Mouse (Mus musculus) CH12.LX (cell line): ENCODE measurements at regions not wholly inside any gene's neighbourhood (a gene's known extent, or its start where the extent isn't known, plus 50 kb on each side); places are given as distances from the start of the nearest gene placed in this dataset.

ENCODE experiments used
- CTCF ChIP-seq, 2 experiments: IDR thresholded peaks in 1 of 2; conservative IDR thresholded peaks in 1 of 2; 2 replicates each; pipeline ENCODE4 v1.5.1; 2011 to 2012; ENCODE audit warnings: low read depth in 2 of 2, low read length in 2 of 2, improper control_type of control experiment in 1 of 2, inconsistent platforms in 1 of 2, mild to moderate bottlenecking in 1 of 2, moderate library complexity in 1 of 2
- GABPA ChIP-seq: IDR thresholded peaks from 2 replicates; pipeline ENCODE4 v1.6.1; 2012; ENCODE audit warnings: low read depth, low read length, improper control_type of control experiment, inconsistent platforms; ENCODE audit not compliant: insufficient replicate concordance
- HCFC1 ChIP-seq: IDR thresholded peaks from 2 replicates; pipeline ENCODE4 v1.6.1; 2012; ENCODE audit warnings: low read depth, mild to moderate bottlenecking, inconsistent platforms, low read length, improper control_type of control experiment
- KAT2A ChIP-seq: IDR thresholded peaks from 2 replicates; pipeline ENCODE4 v1.6.1; 2012; ENCODE audit warnings: low read length, improper control_type of control experiment, inconsistent platforms; ENCODE audit not compliant: insufficient replicate concordance
- MAFK ChIP-seq: IDR thresholded peaks from 2 replicates; pipeline ENCODE4 v1.6.1; 2011; ENCODE audit warnings: low read length, improper control_type of control experiment; ENCODE audit not compliant: insufficient replicate concordance
- MAZ ChIP-seq: IDR thresholded peaks from 2 replicates; pipeline ENCODE4 v1.6.1; 2012; ENCODE audit warnings: low read depth, mild to moderate bottlenecking, inconsistent platforms, low read length, improper control_type of control experiment, moderate library complexity
- MEF2A ChIP-seq: IDR thresholded peaks from 2 replicates; pipeline ENCODE4 v1.6.1; 2014; ENCODE audit warnings: low read depth, mild to moderate bottlenecking, inconsistent platforms, low read length, improper control_type of control experiment, borderline replicate concordance
- MXI1 ChIP-seq: IDR thresholded peaks from 2 replicates; pipeline ENCODE4 v1.6.1; 2011; ENCODE audit warnings: mild to moderate bottlenecking, low read depth, low read length, improper control_type of control experiment
- POLR2A ChIP-seq: IDR thresholded peaks from 2 replicates; pipeline ENCODE4 v1.6.1; 2011; ENCODE audit warnings: low read depth, mild to moderate bottlenecking, improper control_type of control experiment, low read length
- TCF12 ChIP-seq: IDR thresholded peaks from 2 replicates; pipeline ENCODE4 v1.6.1; 2014; ENCODE audit warnings: low read depth, mild to moderate bottlenecking, inconsistent platforms, low read length, improper control_type of control experiment
- ZC3H11A ChIP-seq: IDR thresholded peaks from 2 replicates; pipeline ENCODE4 v1.6.1; 2012; ENCODE audit warnings: low read depth, mild to moderate bottlenecking, inconsistent platforms, low read length, improper control_type of control experiment
- ZKSCAN1 ChIP-seq: IDR thresholded peaks from 2 replicates; pipeline ENCODE4 v1.6.1; 2012; ENCODE audit warnings: low read depth, inconsistent platforms, low read length, improper control_type of control experiment, borderline replicate concordance
- ZMIZ1 ChIP-seq: IDR thresholded peaks from 2 replicates; pipeline ENCODE4 v1.6.1; 2012; ENCODE audit warnings: low read depth, mild to moderate bottlenecking, inconsistent platforms, low read length, improper control_type of control experiment

GRCm38 (mm10) chr1:185741034-185741890, 286.6 kb downstream of the Slc30a10 start:
- TF ChIP-seq MXI1 (no peak), TCF12 (no peak), POLR2A (no peak), CTCF (conservative IDR thresholded peaks at IDR 0.05 in 1 of 2, IDR thresholded peaks at IDR 0.05 in 1 of 2; ENCODE audit: low read depth in 2 of 2, low read length in 2 of 2) (no peak), GABPA (no peak), MAFK (no peak), ZC3H11A (no peak), MEF2A (no peak), MAZ (no peak), ZMIZ1 (no peak), ZKSCAN1 (no peak), KAT2A (no peak), HCFC1 (no peak)
